Mouse (Mus musculus) kidney, postnatal 25 days (tissue): ENCODE measurements at regions not wholly inside any gene's neighbourhood (a gene's known extent, or its start where the extent isn't known, plus 50 kb on each side); places are given as distances from the start of the nearest gene placed in this dataset.
A peak's percentile ranks its signal among the peaks of the same experiment; 100 is the strongest.

ENCODE experiments used
- DNase-seq, 2 experiments: peaks; one replicate each; pipeline ENCODE4 v3.0.0; 2021; ENCODE audit warnings: mixed read lengths in 2 of 2

DNA sequence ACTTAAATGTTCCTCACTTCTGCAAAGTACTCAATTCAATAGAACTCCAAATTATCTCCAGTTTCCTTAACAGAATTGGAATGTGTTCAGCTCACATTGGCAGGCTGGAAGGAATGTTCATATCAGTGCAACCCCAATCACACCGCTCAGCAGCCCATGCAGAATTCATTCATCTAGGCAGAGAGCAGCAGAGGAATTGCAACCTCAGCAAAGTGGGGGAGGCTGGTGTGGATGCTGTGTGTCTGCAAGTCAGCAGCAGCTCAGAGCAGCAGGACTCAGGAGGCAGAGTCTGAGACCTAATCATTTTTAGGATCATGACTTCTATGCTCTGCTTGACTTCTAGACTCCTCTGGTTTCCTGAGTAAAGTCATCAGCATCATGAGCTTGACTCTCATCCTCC is 100.7 kb upstream of the Chrna7 start:
- no peak for DNase-seq

DNA sequence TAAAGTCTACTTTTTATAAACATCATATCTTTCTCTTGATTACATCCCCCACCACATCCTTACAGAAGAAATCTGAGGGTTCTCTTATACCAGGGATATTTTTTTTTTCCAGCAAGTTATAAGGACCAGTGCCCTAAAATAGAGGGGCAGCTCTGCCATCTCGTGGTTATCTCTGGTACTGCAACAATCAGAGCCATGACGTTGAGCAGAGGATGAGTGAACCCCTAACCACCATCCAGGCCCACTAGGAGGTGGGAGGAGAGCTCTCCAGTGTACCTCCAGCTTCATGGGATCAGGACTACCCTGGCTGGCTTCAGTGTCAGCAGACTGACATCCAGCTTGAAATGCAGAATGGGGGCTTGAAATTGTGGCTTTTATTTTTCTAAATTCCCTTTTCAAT is 107.2 kb upstream of the Chrna7 start:
- peak in 1 of 2 experiments; percentile 70 for DNase-seq

DNA sequence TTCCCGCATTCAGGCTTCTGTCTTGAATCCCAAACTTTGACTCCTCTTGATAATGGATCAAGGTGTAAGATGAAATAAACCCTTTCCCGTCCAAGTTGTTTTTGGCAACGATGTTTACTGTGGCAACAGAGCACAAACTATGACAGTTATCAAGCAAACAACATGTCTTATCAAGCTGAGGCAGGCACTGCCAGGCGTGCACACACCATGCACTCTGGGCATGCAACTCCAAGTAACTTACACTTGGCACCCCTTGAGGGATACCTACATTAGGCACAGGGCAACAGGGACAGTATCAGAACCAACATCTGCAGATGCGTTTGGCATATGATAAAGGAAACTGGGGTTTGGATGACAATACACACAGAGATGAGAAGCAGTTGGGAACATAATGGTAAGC is 108.8 kb upstream of the Chrna7 start:
- no peak for DNase-seq

DNA sequence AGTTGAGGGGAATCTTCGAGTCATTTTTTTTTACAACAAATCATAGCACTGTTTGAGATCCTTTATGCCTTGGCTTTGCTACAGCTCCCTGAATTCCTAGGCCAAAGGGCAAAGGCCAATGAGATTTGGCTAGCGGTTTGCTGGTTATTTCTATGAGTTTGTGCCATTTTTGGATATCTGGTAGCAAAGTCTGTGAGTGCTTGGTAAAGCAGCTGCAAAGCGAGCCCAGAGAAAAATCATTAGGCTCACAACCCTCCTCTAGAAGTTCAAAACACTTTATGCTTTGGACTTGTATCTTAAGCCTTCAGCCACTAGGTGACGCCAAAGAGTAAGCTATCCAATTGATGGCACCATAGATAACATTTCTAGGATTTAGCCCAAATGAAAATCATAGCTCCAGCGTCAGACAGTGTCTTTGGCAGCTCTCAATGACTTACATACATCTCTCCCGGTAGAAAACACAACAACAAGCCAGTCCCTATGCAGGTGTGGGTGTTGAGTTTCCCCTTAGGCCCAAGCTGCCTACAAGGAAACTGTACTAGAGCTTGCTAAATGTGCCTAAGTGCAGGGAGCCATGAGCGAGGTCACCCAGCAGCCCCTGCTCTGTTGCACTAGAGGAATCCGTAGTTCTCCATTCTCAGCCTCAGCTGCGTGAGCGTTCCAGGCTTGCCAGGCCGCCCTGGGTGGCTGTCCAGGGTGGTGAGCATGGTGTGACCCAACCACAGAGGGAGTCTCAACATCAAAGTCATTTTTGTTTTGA is 109.8 kb upstream of the Chrna7 start:
- DNase-seq: peak in 1 of 2 experiments; percentile 53

DNA sequence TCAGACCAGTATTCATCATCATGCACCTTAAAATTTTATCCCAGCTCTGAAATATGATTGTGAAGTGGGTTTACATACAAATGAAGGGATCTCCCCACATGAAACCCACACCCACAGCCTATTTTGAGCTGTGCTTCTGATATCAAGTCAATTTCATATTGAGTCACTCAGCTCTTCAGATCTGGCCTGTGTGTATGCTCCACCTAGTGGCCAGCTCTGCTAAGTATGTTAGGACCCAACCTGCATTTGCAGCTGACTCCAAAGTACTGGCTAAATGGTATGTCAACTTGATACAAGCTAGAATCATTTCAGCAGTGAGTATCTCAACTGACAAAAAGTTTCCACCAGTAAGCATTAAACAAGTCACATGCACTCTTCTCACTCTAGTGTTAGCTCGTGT is 109.4 kb upstream of the Otud7a start:
- DNase-seq: peak in 1 of 2 experiments; percentile 50

DNA sequence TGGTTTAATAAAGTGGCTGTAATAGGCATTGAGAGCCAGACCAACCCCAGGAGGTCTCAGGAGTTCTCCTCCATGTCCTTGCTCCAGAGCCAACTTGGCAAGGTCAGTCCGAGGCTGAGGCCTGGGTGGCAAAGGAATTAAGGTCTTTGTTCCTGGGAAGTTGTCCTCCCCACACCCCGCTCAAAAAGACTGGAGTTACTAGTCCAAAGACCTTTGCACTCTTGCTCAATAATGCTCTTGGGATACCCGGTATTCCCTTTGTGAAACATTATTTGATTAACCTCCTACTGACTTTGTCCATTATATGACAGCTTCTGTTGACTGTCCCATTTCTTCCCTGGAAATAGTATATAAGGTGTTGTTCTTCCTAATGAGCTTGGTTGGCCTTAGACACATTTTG is 108.5 kb upstream of the Otud7a start:
- peak in 1 of 2 experiments; percentile 36 for DNase-seq

DNA sequence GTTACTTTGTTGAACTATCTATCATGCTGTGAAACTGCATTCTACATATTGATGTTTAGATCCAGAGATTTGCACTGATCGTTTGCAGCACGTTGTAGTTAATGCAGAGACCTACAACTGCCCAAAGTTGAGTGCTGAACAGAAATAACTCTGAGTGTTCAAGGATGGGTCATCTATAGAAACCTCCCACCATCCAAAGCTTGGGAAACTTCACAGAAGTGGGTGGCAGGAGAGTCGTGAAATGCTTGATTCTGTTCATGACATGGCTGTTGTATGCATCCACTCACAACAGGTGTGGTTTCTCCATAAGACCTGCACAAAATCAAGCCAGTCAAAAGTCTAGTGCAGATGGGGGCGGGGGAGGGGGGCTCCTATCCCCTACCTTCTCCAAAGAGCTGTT is 102.8 kb upstream of the Otud7a start:
- no peak for DNase-seq

DNA sequence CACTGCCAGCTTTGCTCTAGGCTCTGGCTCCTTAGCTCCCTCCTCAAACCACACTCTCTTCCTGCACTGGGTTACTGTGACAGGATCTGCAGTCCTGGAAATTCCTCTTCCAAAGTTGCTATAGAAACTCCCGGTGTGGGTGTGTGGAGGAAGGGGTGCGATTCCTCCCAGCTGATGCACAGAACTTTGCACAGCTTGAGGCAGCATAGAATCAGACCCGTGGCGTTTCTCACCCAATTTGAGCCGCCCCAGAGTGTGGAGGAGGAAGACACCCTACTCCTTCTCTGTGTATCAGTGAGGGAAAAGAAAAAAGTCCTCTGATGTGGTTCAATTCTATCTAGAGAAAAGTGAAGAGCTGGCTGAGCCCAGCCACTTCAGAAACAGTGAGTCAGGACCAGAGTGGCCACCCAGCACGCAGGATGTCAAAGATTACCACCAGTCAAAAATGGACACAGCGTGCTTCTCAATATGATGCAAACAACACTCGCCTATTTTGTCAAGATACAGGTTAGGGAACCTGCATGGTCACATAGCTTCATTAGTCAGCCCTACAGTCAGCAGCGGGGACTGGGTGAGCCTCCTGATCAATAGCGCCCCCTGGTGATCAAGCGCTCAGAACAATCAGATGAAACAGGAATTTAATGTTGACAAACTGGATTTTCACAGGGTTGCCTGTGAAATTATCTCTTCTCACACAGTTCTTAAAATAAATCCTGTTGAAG is 98.7 kb upstream of the Otud7a start:
- peak in 1 of 2 experiments; percentile 46 for DNase-seq

DNA sequence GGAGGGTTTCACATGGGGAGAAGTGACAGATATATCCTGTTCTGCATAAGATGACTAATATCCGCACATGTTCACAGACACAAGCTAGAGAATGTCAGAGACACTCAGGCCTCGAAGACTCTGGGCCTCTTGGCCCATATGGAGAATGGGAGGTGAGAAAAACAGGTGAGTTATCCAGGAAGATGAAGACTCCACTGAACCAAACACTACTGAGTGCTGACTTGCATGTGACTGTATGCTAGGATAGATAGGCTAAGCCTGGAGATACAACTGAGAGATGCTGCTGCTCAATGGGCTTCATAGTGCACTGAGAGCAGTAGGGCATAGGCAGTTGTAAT is 98.2 kb upstream of the Otud7a start:
- no peak for DNase-seq
